Mouse (Mus musculus) left cerebral cortex, adult 11 months (tissue): Measurements from ENCODE around the gene Tmem126a.
A peak's percentile ranks its signal among the peaks of the same experiment; 100 is the strongest.

Experiments
- DNase-seq: peaks from one replicate; pipeline ENCODE4 v3.0.0; 2022; ENCODE audit warnings: low spot score

Tmem126a gene

DNA sequence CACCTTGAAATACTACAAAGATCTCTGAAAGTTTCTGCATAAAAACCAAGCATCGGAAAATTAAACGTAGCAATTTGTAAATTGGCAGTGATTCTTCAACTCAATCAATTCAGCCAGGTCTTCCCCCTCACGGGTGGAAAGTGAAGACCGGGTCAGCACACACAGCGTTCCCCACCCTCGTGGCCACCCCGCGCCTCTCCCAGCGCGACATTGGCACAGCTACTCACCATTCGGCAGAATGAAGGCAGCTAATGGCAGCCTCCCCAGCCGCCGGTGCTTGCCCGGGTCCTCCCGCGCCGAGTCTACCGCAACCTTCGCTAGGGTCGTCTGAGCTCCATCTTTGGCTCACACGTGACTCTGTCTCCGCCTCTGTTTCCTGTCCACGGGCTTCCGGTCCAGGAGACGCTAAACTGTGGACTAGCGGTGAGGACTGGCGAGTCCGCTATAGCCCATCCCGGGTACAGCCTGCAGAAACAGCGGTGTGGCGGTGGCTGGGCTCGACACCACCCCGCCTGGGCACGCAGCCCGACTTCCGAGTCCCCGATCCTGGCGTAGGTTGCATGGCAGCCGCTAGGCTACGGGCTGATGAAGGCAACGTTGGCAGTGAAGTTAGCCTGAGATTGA lies at the start of gene Tmem126a:
Tmem126a (minus strand) TSS at position 385 of the 624 bp plus-strand sequence.
- peak; percentile 71 for DNase-seq

DNA sequence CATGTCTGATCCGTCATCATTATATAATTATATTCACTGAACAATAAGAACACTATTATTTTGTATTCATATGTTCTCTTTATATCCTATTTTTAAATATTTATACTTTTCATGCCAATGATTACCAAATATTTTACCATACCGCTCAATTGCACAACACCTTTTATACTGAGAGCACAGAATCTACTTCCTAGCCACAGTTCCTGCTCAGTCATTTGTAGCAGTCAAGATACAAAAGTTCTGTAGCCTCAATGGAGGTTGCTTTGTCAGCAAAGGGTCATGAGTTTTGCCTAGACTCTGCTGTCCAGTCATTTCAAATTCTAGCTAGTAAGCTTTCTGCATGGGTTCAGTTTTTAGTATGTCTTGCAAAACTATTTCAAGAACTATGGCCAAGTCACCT lies 25.6 kb upstream of the Tmem126a start:
- DNase-seq = no peak

DNA sequence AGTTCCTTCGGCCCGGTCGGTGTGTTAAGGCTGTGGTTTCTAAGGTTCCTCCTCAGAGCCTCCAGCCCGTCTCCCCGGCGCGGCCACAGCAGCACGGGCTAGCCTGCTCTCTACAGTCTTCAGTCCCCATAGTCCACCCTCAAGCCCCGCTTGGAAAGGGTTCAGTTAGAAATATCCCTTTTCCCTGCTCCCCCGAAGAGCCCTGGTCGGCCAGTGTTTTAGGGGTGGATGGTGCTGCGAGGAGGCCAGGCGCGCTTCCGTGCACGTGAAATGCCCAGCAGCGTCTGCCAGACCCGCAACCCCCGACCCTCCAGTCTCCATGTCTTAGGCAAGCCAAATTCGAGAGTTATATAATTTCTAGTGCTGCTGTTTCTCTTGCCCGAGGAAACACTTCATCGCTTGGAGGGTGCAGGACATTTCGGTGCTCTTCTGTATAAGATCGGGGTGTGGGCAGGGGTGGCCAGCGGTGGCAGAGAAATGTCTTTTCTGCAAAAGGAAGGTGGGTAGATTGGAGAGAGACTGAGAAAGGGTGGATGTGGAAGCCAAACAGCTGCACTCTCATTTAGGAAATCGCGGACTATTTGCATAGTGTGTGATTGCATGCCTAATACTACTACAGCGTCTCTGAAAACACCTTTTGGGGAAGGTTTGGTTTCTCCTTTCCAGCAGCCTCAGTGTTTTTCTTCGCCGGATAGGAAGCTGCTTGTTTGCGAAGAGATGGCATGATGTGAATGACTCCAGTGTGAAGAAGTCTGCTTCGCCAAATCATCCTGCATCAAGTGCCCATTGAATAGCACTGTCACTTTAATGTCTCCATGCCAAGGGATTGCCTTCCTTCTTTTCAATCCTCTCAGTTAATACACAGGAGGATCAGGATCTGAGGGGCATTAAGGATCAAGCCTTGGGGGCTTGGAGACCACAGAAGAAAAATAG lies 19.6 kb upstream of the Tmem126a start, which contains the start of gene Dlg2:
Dlg2 (plus strand) TSS at position 360 of the 933 bp plus-strand sequence.
- no peak for DNase-seq

DNA sequence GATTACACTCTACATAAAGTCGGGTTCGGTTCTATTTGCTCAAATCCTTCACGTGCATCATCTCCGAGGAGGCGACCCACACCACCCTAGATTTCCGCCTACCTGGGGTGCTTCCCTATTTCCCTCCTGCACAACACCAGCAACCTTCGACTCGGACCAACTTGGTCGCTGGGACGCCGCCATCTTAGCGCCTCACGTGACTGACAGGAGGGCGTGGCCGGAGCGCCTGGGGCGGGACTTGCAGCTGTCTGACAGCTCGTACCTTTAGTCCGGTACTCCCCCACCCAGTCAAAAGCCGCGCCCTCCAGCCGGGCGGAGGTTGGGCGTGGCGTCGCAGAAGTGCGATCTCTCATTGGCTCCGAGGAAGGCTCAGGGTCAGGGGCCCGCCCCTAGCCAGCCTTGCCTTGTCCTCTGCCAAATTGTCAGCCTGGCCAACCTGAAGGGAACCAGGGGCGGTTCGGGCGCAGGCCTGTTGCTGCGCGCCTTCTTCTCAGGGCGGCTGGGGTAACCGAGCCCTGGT lies 18.8 kb upstream of the Tmem126a start, which contains the start of gene Tmem126b:
Tmem126b (minus strand) TSS at position 209 of the 520 bp plus-strand sequence.
- peak; percentile 98 for DNase-seq

DNA sequence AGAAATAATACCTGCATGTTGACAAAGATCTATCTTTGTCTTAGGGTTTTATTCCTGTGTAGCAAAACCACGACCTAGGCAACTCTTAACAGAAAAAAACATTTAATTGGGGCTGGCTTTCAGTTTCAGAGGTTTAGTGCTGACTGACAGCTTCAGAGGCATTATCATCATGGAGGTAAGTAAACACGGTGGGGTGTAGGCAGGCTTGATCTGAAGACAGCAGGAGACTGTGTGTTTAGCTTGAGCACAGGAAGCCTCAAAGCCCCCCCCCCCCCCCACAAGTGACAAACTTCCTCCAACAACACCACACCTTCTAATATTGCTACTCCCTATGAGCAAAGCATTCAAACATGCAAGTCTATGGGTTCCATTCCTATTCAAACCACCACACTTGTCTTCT lies 16.5 kb upstream of the Tmem126a start:
- DNase-seq = no peak

DNA sequence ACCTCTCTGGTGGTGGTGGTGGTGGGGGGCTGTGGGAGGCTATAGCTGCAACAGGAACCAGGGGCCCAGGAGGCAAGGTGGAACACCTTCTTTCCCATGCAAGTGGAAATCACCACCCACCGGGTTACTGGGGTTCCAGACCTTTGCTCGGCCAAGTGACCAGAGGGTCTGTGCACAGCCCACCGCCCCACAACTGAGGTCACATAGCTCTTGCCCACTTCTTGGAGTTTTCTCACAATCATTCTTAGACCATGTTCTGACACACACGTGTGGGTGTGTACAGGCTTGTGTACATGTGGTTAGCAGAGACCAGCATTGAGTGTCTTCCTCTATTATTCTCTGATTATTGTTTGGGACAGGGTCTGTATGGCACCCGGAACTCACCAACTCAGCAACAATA lies 4.4 kb upstream of the Tmem126a start:
- no peak for DNase-seq

DNA sequence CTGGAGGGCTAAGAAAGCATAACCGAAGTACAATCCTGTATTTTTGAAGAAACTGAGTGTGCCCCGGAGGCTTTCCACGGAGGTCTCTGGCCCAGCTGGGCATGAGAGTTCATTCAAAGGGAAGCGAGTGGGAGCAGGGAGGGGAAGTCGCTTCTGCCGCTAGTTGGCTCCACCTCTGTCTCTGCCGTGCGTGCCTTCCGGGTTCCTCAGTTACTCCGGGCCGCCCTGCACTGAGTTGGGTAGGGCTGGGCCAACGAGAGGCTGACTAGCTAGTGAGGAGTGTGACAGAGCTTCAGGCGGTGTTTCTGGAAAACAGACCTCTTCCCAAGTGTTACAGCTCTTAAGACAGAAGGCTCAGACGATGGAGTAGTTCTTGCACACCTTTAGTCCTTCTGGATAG lies 3.9 kb upstream of the Tmem126a start:
- DNase-seq = no peak

DNA sequence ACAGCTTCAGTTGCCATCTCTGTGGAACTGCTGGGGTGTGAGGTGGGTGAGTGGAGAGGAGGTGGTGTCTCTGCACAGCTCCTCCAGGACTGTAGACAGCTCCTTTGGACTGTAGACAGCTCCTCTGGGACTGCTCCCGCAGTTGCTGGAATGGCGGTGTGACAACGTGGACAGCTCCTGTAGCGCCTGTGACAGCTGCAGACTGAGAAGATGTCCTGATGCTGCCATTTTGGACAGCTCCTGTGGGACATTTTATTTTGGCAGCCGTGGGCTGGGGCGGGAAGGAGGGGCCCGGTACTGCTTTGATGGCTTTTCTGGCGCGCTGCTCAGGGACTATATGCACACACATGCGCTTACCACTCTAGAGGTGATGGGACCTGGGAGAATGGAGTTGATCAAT lies 3.3 kb upstream of the Tmem126a start:
- DNase-seq = no peak

DNA sequence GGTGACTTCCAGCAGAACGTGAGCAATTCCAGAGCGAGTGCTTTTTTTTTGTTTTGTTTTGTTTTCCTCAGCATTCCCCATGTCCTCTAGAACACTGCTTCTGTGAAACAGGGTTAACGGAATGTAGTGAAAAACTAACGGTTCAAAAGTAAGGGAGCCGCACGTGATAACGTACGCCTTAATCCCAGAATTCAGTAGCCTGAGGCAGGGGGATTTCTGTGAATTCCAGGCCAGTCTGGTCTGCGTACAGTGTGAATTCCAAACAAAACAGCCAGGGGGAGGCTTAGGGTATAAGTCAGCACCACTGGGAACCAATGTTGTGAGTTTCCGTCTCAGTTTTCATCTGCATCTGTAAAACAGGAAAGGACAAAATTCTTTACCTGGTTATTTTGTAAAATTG lies 488 bp upstream of the Tmem126a start:
- DNase-seq = no peak

DNA sequence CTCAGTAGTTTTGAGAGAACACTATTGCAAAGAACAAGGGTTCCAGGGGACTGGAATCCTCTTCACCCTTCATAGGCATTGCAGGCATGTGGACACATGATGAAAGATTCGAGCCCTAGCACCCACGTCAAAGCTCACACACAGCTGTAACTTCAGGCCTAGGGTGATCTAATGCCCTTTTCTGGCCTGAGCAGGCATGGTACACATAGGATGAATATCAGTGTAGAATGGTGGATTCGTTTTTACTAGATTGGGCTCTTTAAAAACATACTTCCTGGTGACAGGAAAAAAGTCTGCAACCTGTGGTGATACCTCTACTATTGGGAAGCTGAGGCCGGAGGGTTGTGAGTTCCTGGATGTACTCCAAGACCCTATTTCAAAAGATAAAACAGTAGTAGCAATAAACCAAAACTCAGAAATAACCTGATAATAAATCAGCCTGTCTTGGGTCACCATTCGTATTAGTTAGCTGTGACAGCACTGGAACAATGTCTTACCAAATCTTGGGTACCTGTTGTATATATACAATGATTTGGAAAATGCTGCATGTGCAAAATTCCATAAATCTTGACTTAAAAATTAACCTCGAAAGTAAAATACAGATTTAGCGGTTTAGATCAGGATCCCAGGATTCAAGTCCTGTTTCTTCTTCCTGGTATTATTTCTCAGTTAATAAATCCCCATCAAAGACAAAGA lies 732 bp downstream of the Tmem126a start:
- DNase-seq = no peak

DNA sequence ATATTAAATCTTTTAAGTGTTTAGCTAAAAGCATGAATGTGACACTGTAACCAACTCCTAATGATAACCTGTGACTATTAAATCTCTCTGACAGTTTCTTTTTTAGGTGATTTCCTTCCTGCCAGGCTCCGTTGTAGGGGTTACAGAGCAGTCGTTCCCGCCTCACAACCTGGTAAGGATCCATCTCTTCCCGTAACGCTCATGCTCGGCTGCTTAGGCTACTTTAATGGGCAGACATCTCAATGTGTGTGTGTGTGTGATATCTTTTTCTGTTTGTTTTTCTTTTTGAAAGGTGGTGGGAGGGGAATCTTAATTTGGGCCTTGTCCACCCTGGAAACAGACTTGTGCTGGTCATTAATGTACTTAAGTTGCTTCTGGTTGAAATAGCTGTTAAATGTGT lies 12.8 kb downstream of the Tmem126a start:
- DNase-seq = no peak

DNA sequence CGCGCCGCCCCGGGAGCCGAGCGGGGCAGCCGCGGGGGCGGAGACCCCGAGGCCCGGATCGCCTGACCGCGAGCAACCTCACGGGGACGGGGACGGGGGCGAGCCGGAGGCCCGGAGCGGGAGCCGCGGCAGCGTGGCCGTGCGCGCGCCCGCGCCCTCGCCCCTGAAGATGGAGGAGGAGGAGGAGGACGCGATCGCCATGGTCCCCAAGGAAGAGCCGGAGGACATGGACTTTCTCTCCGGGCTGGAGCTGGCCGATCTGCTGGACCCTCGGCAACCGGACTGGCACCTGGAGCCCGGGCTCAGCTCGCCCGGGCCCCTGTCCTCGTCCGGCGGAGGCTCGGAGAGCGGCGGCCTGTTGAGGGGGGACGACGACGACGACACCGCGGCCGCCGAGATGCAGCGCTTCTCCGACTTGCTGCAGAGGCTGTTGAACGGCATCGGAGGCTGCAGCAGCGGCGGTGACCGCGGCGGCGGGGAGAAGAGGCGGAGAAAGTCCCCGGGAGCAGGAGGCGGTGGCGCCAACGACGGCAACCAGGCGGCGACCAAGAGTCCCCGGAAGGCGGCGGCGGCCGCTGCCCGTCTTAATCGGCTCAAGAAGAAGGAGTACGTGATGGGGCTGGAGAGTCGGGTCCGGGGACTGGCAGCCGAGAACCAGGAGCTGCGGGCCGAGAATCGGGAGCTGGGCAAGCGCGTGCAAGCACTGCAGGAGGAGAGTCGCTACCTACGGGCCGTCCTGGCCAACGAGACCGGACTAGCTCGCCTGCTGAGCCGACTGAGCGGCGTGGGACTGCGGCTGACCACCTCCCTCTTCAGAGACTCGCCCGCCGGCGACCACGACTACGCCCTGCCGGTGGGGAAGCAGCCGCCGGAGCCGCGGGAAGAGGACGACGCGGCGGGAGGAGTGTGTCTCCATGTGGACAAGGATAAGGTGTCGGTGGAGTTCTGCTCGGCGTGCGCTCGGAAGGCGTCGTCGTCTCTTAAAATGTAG lies 13.6 kb downstream of the Tmem126a start:
- DNase-seq = no peak

DNA sequence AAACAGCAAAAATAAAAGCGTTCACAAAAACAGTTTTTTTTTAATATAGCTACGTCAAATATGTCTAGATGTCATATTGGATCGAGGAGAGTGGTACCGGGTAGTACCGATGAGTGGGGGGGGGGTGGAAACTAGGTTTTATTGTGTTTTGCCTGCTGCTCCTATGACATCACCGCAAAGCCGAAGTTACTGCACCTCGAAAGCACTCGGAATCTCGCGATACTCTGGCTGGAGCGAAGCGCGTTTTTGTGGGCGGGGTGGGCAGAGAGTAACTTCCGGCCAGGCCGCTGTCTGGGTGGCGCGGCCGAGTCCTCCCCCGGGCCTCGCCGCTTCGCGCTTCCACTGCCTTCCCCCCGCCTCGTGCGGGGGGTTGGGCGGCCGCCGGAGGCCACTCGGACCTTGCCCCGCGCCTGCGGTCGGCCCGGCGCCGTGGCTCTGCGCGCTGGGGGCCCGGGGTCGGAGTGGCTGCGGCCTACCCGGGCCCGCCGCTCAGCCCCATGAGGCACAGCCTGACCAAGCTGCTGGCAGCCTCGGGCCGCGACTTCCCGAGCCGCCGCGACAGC lies 14.4 kb downstream of the Tmem126a start, which contains the start of gene Crebzf:
Crebzf (plus strand) TSS at position 212 of the 563 bp plus-strand sequence.
- peak; percentile 94 for DNase-seq

DNA sequence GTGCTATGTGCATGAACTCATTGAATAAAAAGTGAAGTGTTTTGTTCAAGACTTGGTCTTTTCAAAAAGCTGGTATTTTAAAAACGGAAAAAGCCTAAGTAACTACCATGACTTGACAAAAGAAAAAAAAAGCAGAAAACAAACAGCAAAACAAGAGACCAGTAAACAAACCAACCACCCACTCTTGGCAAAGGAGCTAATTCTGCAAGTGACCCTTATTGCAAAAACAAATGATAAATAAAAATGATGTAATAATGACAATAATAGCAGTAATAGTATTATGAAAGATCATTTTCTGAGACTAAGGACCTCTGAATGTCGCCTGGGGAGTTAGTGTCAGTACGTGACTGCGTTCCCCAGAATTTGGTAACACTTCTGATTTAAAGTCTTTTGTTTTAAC lies 15.0 kb downstream of the Tmem126a start:
- no peak for DNase-seq

DNA sequence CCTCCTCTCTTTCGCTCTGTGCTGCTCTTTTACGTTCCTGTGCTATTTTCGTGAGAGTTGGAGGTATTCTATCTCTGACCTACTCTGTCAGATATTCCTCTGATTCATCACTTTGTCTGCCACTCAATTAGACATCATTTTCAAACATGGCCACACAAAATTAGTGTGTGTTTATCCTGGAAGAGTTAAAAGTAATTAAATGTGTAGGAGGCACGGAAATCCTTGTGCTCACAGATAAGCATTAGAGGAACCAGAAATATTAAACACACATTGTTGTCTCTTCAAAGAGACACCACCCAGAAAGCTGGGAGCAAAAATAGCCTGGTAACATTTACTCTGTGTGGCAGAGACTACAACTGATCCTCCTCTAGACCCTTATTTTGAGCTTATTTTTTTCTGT lies 17.0 kb downstream of the Tmem126a start:
- DNase-seq = no peak

DNA sequence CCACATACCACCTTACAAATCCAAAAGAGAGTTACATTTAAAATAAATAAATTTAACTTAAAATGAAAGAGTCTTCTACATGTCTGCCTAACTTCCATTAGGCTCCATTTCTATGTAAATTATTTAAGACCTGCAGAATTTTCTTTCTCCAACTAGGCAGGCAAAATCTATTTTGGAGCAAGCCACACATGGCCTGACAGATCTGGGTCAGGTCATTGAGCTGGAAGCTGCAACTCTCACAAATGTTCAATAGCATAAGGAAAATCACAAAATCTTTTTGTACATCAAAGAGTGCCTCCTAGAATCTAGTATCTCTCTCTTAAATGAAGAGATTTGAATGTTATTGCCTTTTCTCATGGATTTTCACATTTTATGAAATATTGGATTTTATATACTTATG lies 24.8 kb downstream of the Tmem126a start:
- DNase-seq = no peak

DNA sequence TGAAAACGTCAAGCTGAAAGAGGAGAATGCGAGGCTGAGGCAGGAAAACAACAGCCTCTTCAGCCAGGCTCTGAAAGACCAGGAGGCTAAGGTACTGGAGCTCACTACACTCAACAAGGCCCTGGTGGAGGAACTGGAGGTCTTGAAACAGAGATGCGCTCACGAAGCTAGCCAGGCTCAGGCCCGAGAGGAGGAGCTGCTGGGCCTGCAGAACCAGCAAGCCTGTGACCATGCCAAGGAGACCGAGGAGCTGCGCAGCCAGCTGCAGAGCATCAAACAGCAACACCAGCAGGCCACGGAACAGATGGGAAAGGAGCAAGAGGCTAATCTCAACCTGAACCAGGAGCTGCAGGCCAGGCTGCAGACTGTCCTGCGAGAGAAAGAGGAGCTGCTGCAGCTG lies 30.0 kb downstream of the Tmem126a start:
- no peak for DNase-seq

DNA sequence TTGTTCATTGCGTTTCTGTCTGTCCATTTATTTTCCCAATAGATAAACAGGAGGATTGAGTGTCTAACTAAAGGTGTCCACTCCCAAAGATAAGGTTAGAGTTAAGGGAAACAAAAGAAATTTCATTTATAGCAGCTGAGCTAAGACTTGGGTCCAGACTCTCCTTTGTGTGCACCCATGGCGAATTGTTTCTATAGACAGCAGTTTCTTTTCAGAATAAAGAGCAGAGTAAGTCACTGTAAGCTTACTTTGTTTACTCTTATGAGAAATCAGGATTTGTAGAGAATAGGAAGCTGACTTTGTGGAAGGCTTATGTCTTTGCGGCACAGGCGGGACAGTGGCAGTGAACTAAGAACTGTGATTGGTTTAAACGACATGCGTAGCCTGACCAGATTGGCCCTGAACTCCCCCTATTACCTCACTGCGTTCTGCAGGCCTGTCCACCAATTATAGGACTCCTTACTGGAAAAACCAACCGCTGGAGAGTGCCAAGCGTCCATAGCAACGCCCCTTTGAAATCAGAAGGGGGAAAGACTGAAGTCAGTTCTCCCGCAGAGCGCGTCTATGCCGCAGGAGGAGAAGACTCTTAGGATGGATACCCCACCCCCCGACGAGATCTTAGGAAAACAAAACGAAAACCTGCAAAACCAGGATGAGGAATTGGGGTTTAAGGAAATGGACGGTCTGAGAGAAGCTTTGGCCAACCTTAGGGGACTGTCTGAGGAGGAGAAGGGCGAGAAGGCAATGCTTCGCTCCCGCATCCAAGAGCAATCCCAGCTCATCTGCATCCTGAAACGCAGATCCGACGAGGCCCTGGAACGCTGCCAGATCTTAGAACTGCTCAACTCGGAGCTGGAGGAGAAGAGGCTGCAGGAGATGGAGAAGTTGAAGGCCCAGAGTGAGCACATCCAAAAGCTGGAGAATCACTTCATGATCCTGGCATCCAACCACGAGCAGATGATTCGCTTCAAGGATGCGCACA lies 30.7 kb downstream of the Tmem126a start, which contains the start of gene Ccdc89:
Ccdc89 (plus strand) TSS at position 558 of the 982 bp plus-strand sequence.
- DNase-seq = peak; percentile 79

DNA sequence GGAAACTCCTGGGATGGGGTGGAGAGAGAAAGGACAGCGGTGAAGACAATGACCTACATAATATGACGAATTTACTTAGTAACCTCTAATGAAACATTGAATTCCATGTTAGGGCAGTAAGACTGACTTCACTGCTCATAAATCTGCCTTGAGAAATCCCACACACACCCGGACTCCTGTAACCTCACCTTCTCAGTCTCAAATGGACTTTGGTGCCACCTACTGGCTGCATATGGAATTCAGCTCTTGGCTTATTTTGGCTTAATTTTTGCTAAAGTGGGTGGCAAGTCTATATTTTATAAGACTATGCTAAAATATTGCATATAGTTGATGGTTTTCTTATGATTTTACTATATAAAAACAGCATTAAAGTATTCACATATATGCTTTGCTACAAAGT lies 47.1 kb downstream of the Tmem126a start:
- no peak for DNase-seq
